Mouse (Mus musculus) embryonic facial prominence, embryonic 13.5 days (tissue): ENCODE measurements around the gene Acox2. TPM values are rescaled to one million over a fixed set of nuclear protein-coding genes. Genes with fewer than 3 reads are reported as not detected.

ENCODE experiments used
- ATAC-seq: fragments of 200-750 bp; cut with Nextera tagmentation; 2 replicates; pipeline ENCODE4 v1.8.0; 2017; ENCODE audit warnings: low read depth; ENCODE audit not compliant: insufficient number of reproducible peaks, insufficient read depth, low FRiP score, low TSS enrichment
- H3K27ac ChIP-seq: fragments of 300-500 bp; sonication (generic); 2 replicates; pipeline ENCODE4 v1.5.1; 2015; ENCODE audit warnings: moderate library complexity, mild to moderate bottlenecking, inconsistent platforms
- H3K27me3 ChIP-seq: fragments of 300-500 bp; sonication (generic); 2 replicates; pipeline ENCODE4 v1.6.1; 2015; ENCODE audit warnings: mild to moderate bottlenecking, inconsistent platforms
- H3K36me3 ChIP-seq: fragments of 300-500 bp; sonication (generic); 2 replicates; pipeline ENCODE4 v1.6.1; 2015; ENCODE audit warnings: mild to moderate bottlenecking, inconsistent platforms
- H3K4me1 ChIP-seq: fragments of 300-500 bp; sonication (generic); 2 replicates; pipeline ENCODE4 v1.6.1; 2015; ENCODE audit warnings: inconsistent platforms
- H3K4me2 ChIP-seq: fragments of 300-500 bp; sonication (generic); 2 replicates; pipeline ENCODE4 v1.6.1; 2015; ENCODE audit warnings: moderate library complexity, mild to moderate bottlenecking, inconsistent platforms
- H3K4me3 ChIP-seq: fragments of 300-500 bp; sonication (generic); 2 replicates; pipeline ENCODE4 v1.5.1; 2015; ENCODE audit warnings: mild to moderate bottlenecking, inconsistent platforms
- H3K9ac ChIP-seq: fragments of 300-500 bp; sonication (generic); 2 replicates; pipeline ENCODE4 v1.6.1; 2015; ENCODE audit warnings: mild to moderate bottlenecking, inconsistent platforms
- H3K9me3 ChIP-seq: fragments of 300-500 bp; sonication (generic); 2 replicates; pipeline ENCODE4 v1.6.1; 2016; ENCODE audit warnings: inconsistent platforms
- WGBS: fragments of 180-500 bp; shearing (Covaris S2); methylation state at CpG from one replicate; pipeline ENCODE4 v1.1.7; 2015; ENCODE audit warnings: mixed read lengths; 5-methylcytosine and 5-hydroxymethylcytosine counted together
- polyA plus RNA-seq: library from polyadenylated mRNA; unstranded; fragments of >200 nt; fragmentation: Nextera tagmentation; extraction: Ambion mirVana; gene quantifications from 2 replicates; pipeline ENCODE4 v1.2.1, GENCODE M21; 2015

Gene Acox2
- polyA plus RNA-seq, 1 experiment from 2014 or later: not detected

GRCm38 (mm10) chr14:8180371-8181035 lies 78.7 kb downstream of the Acox2 start:
- Histone ChIP-seq H3K4me3 (no peak overlapping the region), H3K4me2 (no peak overlapping the region), H3K27ac (no peak overlapping the region), H3K36me3 (no peaks in the 10 kb centered on the region), H3K27me3 (no peaks in the 10 kb centered on the region), H3K9ac (no peak overlapping the region), H3K9me3 (no peaks in the 10 kb centered on the region), H3K4me1 (no peaks in the 10 kb centered on the region)
- ATAC-seq: no peak
- 74% methylated on average over 4 of the region's 4 CpGs for WGBS

- no peak overlapping the region for H3K4me2 ChIP-seq
- no peaks in the 10 kb centered on the region for H3K9me3 ChIP-seq
- H3K4me3 ChIP-seq: no peak overlapping the region
These were observed 82.9 kb downstream of the Acox2 start for GRCm38 (mm10) chr14:8176251-8176650.

More at GRCm38 (mm10) chr14:8176251-8176650, 82.9 kb downstream of the Acox2 start:
- no peaks in the 10 kb centered on the region for H3K36me3 ChIP-seq
- no peaks in the 10 kb centered on the region for H3K27me3 ChIP-seq
- no peak overlapping the region for H3K9ac ChIP-seq
- WGBS: 58% methylated on average over 5 of the region's 5 CpGs
- peaks cover 10% of the 10 kb centered on the region for H3K4me1 ChIP-seq
- H3K27ac ChIP-seq: no peak overlapping the region
- no peak for ATAC-seq

Other genes starting within 250 kb of the Acox2 start
- gene Rpp14, start 179.0 kb downstream of the Acox2 start, polyA plus RNA-seq: 59.5 and 64.3 TPM in 2 replicates
- gene Pxk, start 161.1 kb downstream of the Acox2 start, polyA plus RNA-seq: 34.3 and 39.0 TPM in 2 replicates
- 203 TPM in 2 replicates for gene Pdhb, start 86.3 kb downstream of the Acox2 start, polyA plus RNA-seq
- 3.5 and 7.5 TPM in 2 replicates for gene Kctd6, start 45.2 kb downstream of the Acox2 start, polyA plus RNA-seq
- gene Fam107a, start 58.7 kb upstream of the Acox2 start, polyA plus RNA-seq: 1.0 and 2.3 TPM in 2 replicates
- gene Oit1, start 119.4 kb upstream of the Acox2 start, polyA plus RNA-seq: 0.22 and 1.7 TPM in 2 replicates